Mouse (Mus musculus) R1 (cell line): ENCODE measurements around the gene Ccdc96.

Experiments used
- DNase-seq: peaks from one replicate; pipeline ENCODE4 v3.0.0-alpha.2; 2018; ENCODE audit warnings: low read depth, low spot score

Gene Ccdc96

GRCm38 (mm10) chr5:36472876-36473655 lies 11.3 kb upstream of the Ccdc96 start:
- DNase-seq: no peak

- DNase-seq: peak; percentile 86
Measured at GRCm38 (mm10) chr5:36474283-36474682, 10.1 kb upstream of the Ccdc96 start.

- DNase-seq: no peak
Measured at GRCm38 (mm10) chr5:36477486-36477885, 6.9 kb upstream of the Ccdc96 start.

DNA sequence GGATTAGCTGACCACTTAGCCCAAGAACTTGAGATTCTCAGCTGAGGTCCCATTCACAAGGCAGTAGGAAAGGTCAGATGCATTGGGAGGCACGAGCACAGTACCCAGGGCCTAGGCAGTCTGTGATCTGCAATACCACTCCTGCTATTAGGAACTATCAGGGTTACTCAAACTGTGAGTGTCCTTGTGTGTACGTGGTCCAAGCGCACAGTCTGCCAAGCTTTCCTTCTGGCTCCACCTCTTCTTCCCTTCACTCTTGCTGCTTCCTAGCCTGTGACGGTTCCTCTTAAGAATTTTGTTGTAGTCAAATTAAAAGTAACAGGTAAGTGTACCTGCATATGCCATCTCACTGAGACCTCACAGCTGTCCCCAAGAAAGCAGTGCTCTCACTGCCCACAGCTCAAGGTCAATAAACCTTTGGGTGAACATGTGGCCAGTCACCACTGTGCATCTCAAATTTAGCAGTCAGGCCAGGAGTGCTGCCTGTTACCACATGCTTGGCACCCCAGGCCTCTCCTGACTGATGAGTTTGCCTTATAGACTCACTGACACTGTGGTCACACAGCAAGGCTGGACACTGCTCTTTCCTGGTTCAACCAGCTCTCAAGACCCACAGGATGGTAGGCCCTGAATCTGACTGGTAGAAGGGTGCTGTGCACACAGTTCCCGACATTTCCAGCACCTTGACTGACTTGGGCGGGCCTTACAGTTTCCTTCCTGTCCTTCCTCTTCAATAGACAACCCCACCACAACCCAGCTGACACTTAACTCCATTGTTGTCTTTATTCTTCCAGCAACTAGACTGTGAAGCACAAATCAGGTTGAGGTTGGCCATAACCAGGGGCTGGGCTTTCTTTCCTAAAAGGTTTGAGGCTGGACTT lies 5.6 kb upstream of the Ccdc96 start:
- no peak for DNase-seq

- DNase-seq: no peak
Measured at GRCm38 (mm10) chr5:36479735-36480134, 4.7 kb upstream of the Ccdc96 start.

DNA sequence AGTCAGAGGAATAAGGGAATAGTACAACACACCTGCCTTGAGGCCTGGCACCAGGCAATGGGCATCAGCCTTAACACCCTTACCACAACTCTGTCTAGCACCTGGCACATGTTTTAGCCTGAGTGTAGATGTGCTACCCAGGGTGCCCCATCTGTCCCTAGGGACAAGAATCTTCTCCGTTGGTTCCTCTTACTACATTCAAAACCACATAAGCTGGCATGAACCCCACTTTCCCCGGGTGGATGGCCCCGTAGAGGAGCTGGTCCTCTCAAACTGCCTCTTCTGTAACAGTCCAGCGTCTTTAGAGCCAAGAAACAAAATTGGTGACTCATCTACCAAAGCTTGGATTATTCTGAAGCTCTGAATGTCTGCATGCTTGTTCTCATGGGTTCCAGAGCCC lies 4.0 kb upstream of the Ccdc96 start:
- DNase-seq: no peak

DNA sequence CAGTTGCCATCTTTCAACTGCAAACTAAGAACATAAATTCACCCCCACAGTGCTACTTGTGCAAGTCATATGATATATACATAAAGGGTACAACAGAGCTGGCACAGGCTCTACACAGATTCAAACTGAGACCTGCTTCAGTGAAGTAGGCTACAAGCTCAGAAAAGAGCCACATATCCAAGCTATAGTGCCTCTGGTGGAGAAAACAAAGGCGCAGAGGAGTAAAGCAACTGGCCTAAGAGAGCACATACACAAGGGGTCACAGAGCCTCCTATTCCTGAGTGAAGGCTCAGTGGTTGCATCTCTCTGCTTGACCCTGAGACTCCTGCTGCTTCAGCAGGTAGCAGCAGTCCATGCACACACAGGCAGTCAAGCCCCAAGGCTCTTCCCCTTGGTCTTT lies 3.3 kb upstream of the Ccdc96 start:
- no peak for DNase-seq

DNA sequence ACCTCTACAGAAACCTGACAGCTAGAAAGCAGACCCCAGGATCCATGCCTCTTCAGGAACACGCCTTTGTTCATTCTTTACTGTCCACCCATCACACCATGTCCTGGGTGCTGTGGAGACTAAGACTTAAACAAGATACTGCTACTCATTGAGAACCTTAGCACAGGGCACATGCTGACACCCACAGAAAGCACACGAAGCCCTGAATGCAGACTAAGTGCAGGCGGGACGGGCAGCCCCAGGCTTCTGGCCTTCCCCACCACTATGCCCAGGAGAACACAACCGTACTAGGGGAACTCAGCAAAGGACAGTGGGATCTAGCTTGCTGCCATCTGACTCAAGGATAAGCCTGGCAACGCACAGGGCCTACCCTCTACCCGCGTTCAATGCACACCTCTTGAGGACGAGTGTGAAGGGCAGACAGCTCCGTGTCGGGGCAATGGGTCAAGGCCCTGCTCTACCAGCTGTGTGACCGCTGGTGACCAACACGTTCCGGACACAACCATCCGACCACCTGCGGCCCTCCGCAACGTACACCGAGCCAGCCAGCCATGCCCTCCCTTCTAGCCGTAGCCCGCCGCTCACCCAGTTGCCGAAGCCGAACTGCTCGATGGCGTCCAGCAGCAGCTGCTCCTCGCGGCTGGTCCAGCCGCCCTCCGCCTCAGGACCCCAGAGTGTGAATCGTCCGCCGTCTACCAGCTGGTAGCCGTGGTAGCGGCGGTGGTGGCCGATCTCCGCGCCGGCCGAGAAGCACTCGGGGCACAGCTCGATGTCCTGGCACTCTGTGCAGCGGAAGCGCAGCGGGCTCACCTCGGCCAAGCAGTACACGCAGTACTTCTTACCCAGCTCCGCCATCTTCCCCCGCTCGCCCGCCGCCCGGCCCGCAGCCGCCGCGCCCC lies 936 bp upstream of the Ccdc96 start:
- DNase-seq: peak; percentile 59

DNA sequence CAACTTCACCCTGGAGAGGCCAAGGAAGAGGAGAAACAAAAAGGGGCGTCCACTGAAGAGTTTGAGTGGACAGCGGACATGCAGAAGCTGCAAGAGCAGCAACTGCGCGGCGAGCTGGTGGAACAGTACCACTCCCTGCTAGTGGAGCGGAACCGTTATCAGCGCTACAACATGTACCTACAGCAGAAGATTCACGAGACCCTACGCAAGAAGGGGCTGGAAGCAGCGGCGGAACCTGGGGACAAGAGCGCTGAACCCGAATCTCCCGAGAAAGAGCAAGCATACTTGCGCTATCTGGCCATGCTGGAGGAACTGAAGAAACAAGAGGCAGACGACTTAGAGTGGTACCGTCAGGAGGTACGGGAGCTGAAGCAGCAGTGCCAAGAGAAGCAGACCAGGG lies 918 bp downstream of the Ccdc96 start:
- no peak for DNase-seq

DNA sequence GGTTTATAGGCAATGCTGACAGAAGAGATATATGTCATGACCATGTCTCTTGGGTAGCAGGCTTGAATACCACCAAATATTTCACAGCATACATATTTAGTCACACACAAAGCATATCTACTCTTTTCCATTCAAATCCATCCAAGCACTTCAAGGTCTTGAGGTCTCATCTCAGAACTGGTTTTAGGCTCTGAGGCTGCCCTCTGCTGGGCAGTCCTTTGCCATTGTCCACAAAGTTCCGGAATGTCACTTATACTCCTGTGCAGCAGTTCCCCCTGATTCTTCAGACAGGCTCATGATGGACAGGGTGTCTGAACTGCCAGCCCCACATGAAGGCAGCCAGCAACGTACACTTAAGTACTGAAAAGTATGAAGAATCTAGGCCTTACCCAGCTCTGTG lies 4.8 kb downstream of the Ccdc96 start:
- DNase-seq: peak; percentile 21

DNA sequence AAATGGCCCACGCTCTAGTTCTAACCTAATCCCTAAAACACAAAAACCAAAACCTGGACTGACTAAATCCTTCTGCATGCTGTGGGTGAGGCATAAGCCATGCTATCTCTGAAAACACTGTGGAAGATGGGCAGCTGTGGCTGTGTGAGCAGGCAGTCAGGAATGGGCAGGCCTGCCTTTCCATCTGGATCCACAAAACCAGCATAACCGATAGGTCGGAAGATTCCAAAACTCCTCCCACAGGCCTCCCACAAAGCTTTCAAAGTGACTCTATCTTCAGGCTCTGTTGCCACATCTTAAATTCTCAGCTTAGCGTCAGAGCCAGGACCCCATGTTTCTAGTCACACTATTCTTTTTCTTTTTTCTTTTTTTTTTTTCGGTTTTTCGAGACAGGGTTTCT lies 9.5 kb downstream of the Ccdc96 start:
- DNase-seq: no peak

DNA sequence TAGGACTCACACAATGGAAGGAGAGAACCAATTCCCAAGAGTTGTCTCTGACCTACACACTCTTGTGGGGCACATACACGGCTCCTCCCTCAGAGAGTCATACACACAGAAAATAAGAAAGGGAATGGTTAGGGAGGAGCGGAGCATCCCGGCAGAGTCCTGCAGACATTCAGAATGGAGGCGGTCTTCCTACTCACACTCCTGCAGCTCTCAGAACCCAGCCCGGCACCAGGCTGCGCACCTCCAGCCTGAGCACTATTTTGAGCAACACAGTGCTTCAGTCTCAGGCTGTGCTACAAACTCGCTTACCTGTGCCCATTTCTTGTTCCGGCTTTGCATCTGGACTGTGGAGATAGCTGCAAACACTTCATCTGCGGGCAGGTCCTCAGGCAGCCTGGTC lies 10.3 kb downstream of the Ccdc96 start:
- no peak for DNase-seq

- peak; percentile 42 for DNase-seq
Measured at GRCm38 (mm10) chr5:36505235-36505634, 20.8 kb downstream of the Ccdc96 start.

- DNase-seq: no peak
Measured at GRCm38 (mm10) chr5:36505643-36506042, 21.3 kb downstream of the Ccdc96 start.

DNA sequence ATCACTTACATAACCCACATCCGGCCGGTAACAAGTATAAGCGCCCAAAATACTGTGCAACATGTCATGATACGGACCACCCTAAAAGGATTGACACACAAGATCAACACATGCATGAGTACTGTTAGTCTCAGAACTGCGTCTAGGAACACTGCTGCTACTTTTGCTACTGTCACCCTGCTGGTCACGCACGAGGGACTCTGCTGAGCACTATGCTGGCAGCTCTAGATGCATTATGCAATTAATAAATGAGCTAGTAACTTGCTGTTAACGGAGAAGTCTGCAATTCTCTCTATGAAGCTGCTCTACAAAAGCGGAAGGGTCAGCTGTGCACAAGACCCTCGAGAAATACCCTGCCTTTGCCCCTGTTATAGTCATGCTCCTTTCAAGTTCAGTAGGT lies 24.0 kb downstream of the Ccdc96 start:
- no peak for DNase-seq

- DNase-seq: no peak
Measured at GRCm38 (mm10) chr5:36510956-36511355, 26.6 kb downstream of the Ccdc96 start.

DNA sequence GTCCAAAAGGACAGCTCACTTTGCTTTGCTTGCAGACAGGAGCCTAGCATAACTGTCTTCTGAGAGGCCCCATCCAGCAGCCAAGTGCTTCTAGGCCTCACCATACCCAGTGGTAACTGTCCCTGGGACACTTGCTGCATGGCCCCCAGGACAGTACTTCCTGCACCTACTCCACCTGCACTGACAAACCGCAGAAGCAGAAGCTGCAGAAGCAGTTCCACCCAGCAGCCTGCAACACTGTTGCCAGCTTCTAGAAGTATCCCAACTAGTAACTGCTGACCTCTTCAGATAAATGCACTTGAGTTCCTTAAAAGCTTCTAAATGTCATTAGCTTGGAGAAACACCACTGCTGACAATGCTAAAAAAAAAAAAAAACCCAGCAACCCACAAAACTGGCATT lies 30.7 kb downstream of the Ccdc96 start:
- no peak for DNase-seq

- DNase-seq: no peak
Measured at GRCm38 (mm10) chr5:36515558-36515957, 31.2 kb downstream of the Ccdc96 start.

DNA sequence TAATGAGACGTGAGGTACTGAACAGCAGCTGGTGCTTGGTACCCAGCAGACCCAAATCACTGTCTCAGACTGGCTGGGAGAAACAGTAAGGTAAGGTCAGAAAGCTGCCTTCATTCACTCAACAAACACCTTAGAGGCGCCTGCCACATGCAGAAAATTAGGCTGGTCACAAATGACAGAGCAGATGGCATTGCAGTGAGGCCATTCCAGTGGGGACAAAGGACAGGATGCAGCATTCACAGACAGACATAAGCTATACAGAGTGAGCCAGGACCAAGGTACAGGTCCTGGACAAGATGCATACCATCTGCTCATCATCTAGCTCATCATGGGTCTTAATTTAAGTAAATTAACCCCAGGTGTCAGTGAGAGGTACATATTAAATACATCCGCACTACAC lies 33.2 kb downstream of the Ccdc96 start:
- DNase-seq: no peak

DNA sequence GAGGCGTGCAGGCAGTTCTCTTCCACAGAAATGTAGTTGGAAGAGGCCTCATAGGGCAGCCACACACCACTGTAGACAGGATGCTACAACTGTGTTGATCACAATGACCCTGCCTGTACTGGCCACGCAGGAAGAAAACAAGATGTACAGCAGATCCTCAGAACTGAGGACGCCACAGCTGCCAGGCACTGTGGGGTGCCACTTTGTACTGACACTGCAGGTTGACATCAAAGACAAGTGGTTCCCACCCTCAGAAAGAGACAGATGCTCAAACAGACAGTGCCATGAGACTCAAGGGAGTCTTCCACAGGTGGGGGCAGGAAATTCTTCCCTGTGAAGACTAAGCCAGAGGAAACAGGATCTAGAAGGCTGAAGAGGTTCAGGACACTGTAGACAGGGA lies 35.4 kb downstream of the Ccdc96 start:
- DNase-seq: no peak

DNA sequence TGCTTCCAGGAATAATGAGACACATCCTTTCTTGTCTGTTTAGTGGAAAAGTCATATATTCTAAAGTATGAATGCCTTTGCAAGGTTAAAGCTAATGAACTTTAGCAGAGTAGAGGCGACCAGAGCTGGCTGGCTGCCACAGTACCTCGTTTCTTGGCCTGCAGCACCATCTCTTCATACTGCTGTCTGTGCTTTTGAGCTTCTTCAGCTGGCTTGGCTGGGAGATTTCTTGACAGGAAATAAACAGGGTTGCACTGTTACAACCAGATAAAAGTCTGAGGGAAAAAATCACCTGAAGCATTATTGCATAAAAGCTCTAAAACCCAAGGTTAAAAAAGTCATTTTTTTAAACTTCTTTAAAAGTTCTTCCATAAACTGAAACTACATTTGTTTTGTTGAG lies 38.4 kb downstream of the Ccdc96 start:
- DNase-seq: no peak

- DNase-seq: no peak
Measured at GRCm38 (mm10) chr5:36523219-36523703, 38.9 kb downstream of the Ccdc96 start.
